Mouse (Mus musculus) liver, embryonic 14.5 days (tissue): ENCODE measurements around the gene Habp4. TPM values are rescaled to one million over a fixed set of nuclear protein-coding genes. Genes with fewer than 3 reads are reported as not detected.

ENCODE experiments used
- ATAC-seq: fragments of 200-750 bp; cut with Nextera tagmentation; 2 replicates; pipeline ENCODE4 v1.8.0; 2017; ENCODE audit warnings: moderate number of reproducible peaks, mild to moderate bottlenecking, moderate library complexity; ENCODE audit not compliant: insufficient read depth
- DNase-seq, 3 experiments: peaks; one replicate each; pipeline ENCODE4 v3.0.0-alpha.2; 2012 to 2013; ENCODE audit warnings: low read depth in 3 of 3, low spot score in 3 of 3
- H3K27ac ChIP-seq: fragments of 300-500 bp; sonication (generic); 2 replicates; pipeline ENCODE4 v1.5.1; 2014; ENCODE audit warnings: moderate library complexity, mild to moderate bottlenecking, control low read depth, inconsistent platforms
- H3K27me3 ChIP-seq: fragments of 300-500 bp; sonication (generic); 2 replicates; pipeline ENCODE4 v1.6.1; 2014; ENCODE audit warnings: mild to moderate bottlenecking, low read length, moderate library complexity; ENCODE audit not compliant: control insufficient read depth, insufficient read depth
- H3K36me3 ChIP-seq: fragments of 300-500 bp; sonication (generic); replicated peaks from 2 replicates; pipeline ENCODE4 v1.6.1; 2014; ENCODE audit warnings: low read depth; ENCODE audit not compliant: control insufficient read depth, insufficient read depth
- H3K4me1 ChIP-seq, 2 experiments: fragments of 200-500 bp in 1 of 2; fragments of 300-500 bp in 1 of 2; sonication (generic) in 1 of 2; replicated peaks; 2 replicates each; pipeline ENCODE4 v1.6.1; 2012 to 2014; ENCODE audit warnings: antibody characterized with exemption in 1 of 2, inconsistent platforms in 1 of 2, low read length in 1 of 2; ENCODE audit not compliant: control insufficient read depth in 2 of 2, insufficient read depth in 2 of 2
- H3K4me2 ChIP-seq: fragments of 300-500 bp; sonication (generic); 2 replicates; pipeline ENCODE4 v1.6.1; 2014; ENCODE audit warnings: low read depth, mild to moderate bottlenecking, control low read depth, moderate library complexity
- H3K4me3 ChIP-seq, 2 experiments: fragments of 200-500 bp in 1 of 2; fragments of 300-500 bp in 1 of 2; sonication (generic) in 1 of 2; 2 replicates each; pipeline ENCODE4 v1.5.1; 2012 to 2014; ENCODE audit warnings: low read depth in 2 of 2, low read length in 2 of 2, mild to moderate bottlenecking in 2 of 2, control low read depth in 1 of 2, inconsistent platforms in 1 of 2, moderate library complexity in 1 of 2; ENCODE audit not compliant: insufficient read depth in 1 of 2
- H3K9ac ChIP-seq: fragments of 300-500 bp; sonication (generic); replicated peaks from 2 replicates; pipeline ENCODE4 v1.6.1; 2014; ENCODE audit warnings: mild to moderate bottlenecking, control low read depth, moderate library complexity
- H3K9me3 ChIP-seq: fragments of 300-500 bp; sonication (generic); 2 replicates; pipeline ENCODE4 v1.6.1; 2016; ENCODE audit warnings: low read length, mixed read lengths; ENCODE audit not compliant: control insufficient read depth
- CTCF ChIP-seq: IDR thresholded peaks from 2 replicates; pipeline ENCODE4 v1.5.1; 2016; ENCODE audit warnings: antibody characterized with exemption, low read depth, control low read depth
- EP300 ChIP-seq: IDR thresholded peaks from 2 replicates; pipeline ENCODE4 v1.6.1; 2016; ENCODE audit warnings: antibody characterized with exemption, low read depth
- WGBS: fragments of 180-500 bp; shearing (Covaris S2); extraction: QIAGEN DNeasy Blood & Tissue Kit; methylation state at CpG from one replicate; pipeline ENCODE4 v1.1.7; 2014; ENCODE audit not compliant: insufficient replicate concordance; 5-methylcytosine and 5-hydroxymethylcytosine counted together
- polyA plus RNA-seq, 2 experiments: library from polyadenylated mRNA; depleted of rRNA in 1 of 2; stranded (reverse) in 1 of 2; unstranded in 1 of 2; fragments of >200 nt; fragmentation: Nextera tagmentation in 1 of 2; extraction: Ambion mirVana in 1 of 2; gene quantifications; 2 replicates each; pipeline versions ENCODE4 v1.2.1 to v1.2.3; 2012 to 2014

Habp4 gene
- polyA plus RNA-seq, 2 experiments: 7.7 to 10.3 TPM

DNA sequence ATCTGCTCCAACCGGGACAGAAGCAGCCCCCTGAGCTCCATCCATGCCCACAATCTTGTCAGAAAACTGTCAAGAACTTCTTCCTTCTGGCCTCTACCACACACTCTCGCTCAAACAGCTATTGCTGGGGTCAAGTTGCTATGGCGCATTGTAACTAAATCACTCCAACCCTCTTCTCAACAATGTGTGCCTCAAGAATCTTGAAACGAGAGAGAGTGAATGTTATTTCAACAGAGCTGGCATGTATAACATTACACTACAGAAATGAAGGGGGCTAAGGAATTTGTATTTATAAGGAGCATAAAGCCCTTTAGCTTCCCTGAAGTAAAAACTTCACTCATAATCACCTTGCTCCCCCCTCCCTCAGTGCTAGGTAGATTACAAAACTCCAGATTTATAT lies 35.3 kb upstream of the Habp4 start:
- H3K36me3 ChIP-seq: peaks cover under 1% of the 10 kb centered on the region; the same call in 1 of the 2 replicates
- H3K27ac ChIP-seq: no peak overlapping the region
- ATAC-seq: no peak
- H3K9me3 ChIP-seq: no peaks in the 10 kb centered on the region
- H3K9ac ChIP-seq: no peak overlapping the region
- DNase-seq: no peak
- no peaks in the 10 kb centered on the region for H3K27me3 ChIP-seq
- H3K4me3 ChIP-seq: no peak overlapping the region
- TF ChIP-seq EP300 (no peak), CTCF (no peak)
- H3K4me1 ChIP-seq: peaks cover 0 to 10% of the 10 kb centered on the region in 2 experiments; a peak in 2 of 4 replicates
- WGBS: 48% methylated on average over 4 of the region's 4 CpGs
- no peak overlapping the region for H3K4me2 ChIP-seq

DNA sequence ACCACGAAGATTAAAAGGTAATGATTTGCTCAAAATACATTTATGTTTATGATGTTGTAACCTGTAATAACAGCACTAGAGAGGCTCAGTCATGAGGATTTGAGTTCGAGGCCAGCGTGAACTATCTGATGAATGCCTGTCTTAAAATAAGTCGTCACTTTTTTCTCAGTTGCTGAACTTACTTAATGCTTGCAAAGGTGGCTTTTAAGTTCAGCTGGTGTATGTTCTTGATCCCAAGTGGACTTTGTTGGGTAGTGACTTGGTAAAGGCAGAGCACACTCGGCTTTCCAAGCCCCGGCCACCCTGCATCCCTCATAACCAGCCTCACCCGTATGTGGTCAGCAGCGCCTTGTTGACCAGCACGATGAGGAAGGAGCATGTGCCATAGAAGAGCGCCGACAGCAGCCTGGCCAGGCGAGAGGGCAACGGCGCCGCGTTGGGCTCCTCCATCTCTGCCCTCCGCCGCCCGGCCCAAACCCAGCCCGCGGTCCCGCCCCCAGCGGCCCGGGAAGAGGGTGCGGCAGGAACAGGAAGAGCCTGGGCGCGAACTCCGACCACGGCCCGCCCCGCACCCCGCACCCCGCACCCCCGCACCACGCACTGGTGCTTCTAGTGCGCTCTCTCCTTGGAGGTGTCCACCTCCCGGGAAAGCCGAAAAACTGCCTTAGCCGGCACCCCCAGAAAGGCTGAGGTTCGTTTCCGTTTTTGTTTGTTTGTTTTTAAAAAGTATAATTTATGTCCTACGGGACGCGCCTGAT lies 32.6 kb upstream of the Habp4 start, which contains the start of gene Slc35d2:
Slc35d2 (minus strand) TSS at position 511 of the 758 bp plus-strand sequence.
- H3K27ac ChIP-seq: no peak within 1 kb of the TSS; the same call in 1 of the 2 replicates
- H3K4me2 ChIP-seq: peak within 1 kb of the TSS; percentile 70
- DNase-seq (peak in 1 of 3 experiments; percentile 22), ATAC-seq (peak; percentile 76)
- peak within 1 kb of the TSS; percentile 60 to 80 for H3K4me3 ChIP-seq
- no peak for TF ChIP-seq EP300
- TF ChIP-seq CTCF: no peak
- peak within 1 kb of the TSS; percentile 61 for H3K9ac ChIP-seq
- peaks cover 13% of the 10 kb centered on the region for H3K36me3 ChIP-seq
- H3K4me1 ChIP-seq: peaks cover 0 to 10% of the 10 kb centered on the region in 2 experiments; a peak in 2 of 4 replicates
- 6% methylated on average over 44 of the region's 44 CpGs for WGBS
- H3K27me3 ChIP-seq: no peaks in the 10 kb centered on the region
- no peaks in the 10 kb centered on the region for H3K9me3 ChIP-seq

DNA sequence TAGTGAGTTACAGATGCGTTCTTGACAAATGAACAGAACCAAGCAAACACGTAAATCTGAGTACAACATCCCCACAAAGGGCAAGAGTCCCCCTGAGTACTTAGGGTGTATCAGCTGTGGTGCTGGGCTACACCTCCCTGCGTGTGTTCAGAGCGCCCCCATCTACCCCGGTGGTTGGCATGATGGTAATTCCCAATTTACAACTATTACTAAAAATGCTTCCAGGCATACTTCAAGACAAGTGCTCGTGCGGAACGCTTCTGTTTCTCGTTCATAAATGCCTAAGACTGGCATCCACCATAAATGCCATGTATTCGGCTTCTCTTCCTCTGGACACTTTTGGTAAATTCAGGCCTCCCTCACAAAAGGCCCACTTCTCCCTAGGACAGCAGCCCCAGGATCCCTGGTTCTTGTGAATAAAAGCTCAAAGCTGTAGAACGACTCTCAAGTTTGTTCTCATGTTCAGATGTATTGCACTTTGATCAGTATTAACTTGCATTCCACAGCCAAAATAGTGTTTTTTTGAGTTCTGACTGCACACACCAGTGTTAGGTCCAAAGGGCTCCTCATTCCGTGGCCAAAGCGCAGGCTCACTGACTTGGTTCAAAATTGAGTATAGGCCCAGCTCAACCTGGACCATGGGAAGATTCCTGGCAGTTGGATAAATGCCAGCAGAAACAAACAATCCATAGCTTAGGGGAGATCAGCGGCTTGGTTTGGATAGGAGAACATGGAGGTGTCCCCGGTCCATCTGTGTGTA lies 31.8 kb upstream of the Habp4 start:
- Histone ChIP-seq H3K9ac (peak overlapping the region; percentile 61), H3K36me3 (peaks cover 20% of the 10 kb centered on the region), H3K4me2 (peak overlapping the region; percentile 70), H3K27me3 (no peaks in the 10 kb centered on the region), H3K27ac (no peak overlapping the region; the same call in 1 of the 2 replicates), H3K4me3 (peak overlapping the region; percentile 60 to 80), H3K9me3 (no peaks in the 10 kb centered on the region), H3K4me1 (peaks cover 0 to 10% of the 10 kb centered on the region in 2 experiments; a peak in 2 of 4 replicates)
- TF ChIP-seq CTCF (peak; percentile 55), EP300 (no peak)
- no peak for DNase-seq
- ATAC-seq: peak; percentile 70; the same call in 1 of the 2 replicates
- 42% methylated on average over 15 of the region's 15 CpGs for WGBS

DNA sequence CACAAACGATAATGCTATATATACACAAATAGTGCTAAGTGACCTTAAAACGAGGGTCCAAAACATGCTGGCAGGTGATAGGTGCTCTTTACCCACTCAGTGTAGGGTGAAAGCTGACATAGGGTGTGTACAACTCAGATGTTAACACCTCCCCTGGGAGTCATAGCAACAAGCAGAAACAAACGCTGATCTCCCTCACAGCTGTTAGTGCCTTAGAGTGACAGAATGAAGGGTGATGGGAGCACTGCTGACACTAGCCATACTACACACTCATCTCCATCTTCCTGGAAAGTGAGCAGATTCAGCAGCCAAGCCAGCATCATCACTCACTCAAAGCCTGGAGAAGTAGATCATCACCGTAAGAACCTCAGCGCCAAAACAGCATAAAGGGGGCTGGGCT lies 11.5 kb upstream of the Habp4 start:
- TF ChIP-seq CTCF (no peak), EP300 (no peak)
- H3K9me3 ChIP-seq: no peaks in the 10 kb centered on the region
- peak overlapping the region; percentile 41 to 82 for H3K4me3 ChIP-seq
- no peak overlapping the region for H3K27ac ChIP-seq
- H3K36me3 ChIP-seq: peaks cover 12% of the 10 kb centered on the region
- H3K27me3 ChIP-seq: no peaks in the 10 kb centered on the region
- ATAC-seq (no peak), DNase-seq (peak in 1 of 3 experiments; percentile 53)
- H3K4me2 ChIP-seq: peak overlapping the region; percentile 72
- peak overlapping the region; percentile 34; the same call in 1 of the 2 replicates for H3K9ac ChIP-seq
- peaks cover 13 to 18% of the 10 kb centered on the region in 2 experiments for H3K4me1 ChIP-seq
- WGBS: 60% methylated on average over 5 of the region's 5 CpGs
